In genomic region chr7:75124067-75124466, GRCm38 (mm10) we compare ENCODE assay signal across 24 mouse cellular contexts.
DNase-seq lines count a peak whose midpoint lies in the region; ATAC-seq lines count a peak whose summit lies in the region.
"Had no signal": no experiment of that assay in that cellular context is flagged by ENCODE, and none has a peak within 500 bp of the region (broad histone marks: within the 10 kb centered on the region; RNA-seq: fewer than 3 reads in every experiment).

No protein-coding gene starts in this region.

- peak; percentile 16 for DNase-seq in heart, adult 11 months
- no peak for DNase-seq in heart, postnatal 4 days
- DNase-seq in limb, embryonic 10.5 days (ENCODE audit: low spot score) = no peak
- DNase-seq in c-Kit-positive CD71-positive TER-119-positive erythroid progenitor cells, embryonic 14.5 days (ENCODE audit: low spot score) = no peak
- DNase-seq: adrenal gland, adult 8-10 months; adrenal gland, postnatal 14 days; adrenal gland, postnatal 36 days; B cell, adult 2 months; cerebellum, adult 11 months; cerebellum, adult 18-20 months; cerebellum, adult 8-10 months; cerebellum, adult 9-11 months; cerebellum, postnatal 14 days; cerebellum, postnatal 36 days had no signal

- H3K27me3 ChIP-seq in limb, embryonic 10.5 days (ENCODE audit: low read depth, poor library complexity, severe bottlenecking) = no peaks in the 10 kb centered on the region
- H3K27me3 ChIP-seq: embryonic facial prominence, embryonic 12.5 days; forebrain, embryonic 13.5 days; forebrain, embryonic 15.5 days; Patski had no signal

- ATAC-seq in hematopoietic stem cell, adult 5-6 weeks (replicated peaks in 1 of 2; ENCODE audit: insufficient read depth in 1 of 2, low FRiP score in 2 of 2, low TSS enrichment in 1 of 2, low read depth in 1 of 2, poor library complexity in 2 of 2, severe bottlenecking in 2 of 2) = 0 out of 4 replicates have a peak, but pooled peaks have one; percentile 42 to 45
- peak; percentile 61 for ATAC-seq in megakaryocyte progenitor cell, adult 5-6 weeks (replicated peaks; ENCODE audit: poor library complexity)
- ATAC-seq: activated CD4-positive, CD25-positive, alpha-beta regulatory T cell, adult 4 months; CD4-positive, CD25-positive, alpha-beta regulatory T cell, adult 4 months; forebrain, embryonic 13.5 days; forebrain, embryonic 15.5 days; Patski had no signal

- H3K4me3 ChIP-seq in limb, embryonic 10.5 days = no peak overlapping the region
- H3K4me3 ChIP-seq: embryonic facial prominence, embryonic 10.5 days; embryonic facial prominence, embryonic 12.5 days; forebrain, embryonic 13.5 days; forebrain, embryonic 15.5 days had no signal

- H3K27ac ChIP-seq in limb, embryonic 10.5 days = no peak overlapping the region
- H3K27ac ChIP-seq: embryonic facial prominence, embryonic 10.5 days; embryonic facial prominence, embryonic 12.5 days; forebrain, embryonic 13.5 days; forebrain, embryonic 15.5 days had no signal

- no peaks in the 10 kb centered on the region for H3K36me3 ChIP-seq in limb, embryonic 10.5 days
- H3K36me3 ChIP-seq: embryonic facial prominence, embryonic 10.5 days; embryonic facial prominence, embryonic 12.5 days; forebrain, embryonic 15.5 days; G1E had no signal

- 84% methylated on average over 5 of the region's 5 CpGs for WGBS in limb, embryonic 10.5 days

- no peaks in the 10 kb centered on the region for H3K4me1 ChIP-seq in limb, embryonic 10.5 days
- H3K4me1 ChIP-seq: forebrain, embryonic 13.5 days; forebrain, embryonic 15.5 days had no signal

- H3K9me3 ChIP-seq in limb, embryonic 10.5 days (replicated peaks) = no peaks in the 10 kb centered on the region
- H3K9me3 ChIP-seq: embryonic facial prominence, embryonic 10.5 days; embryonic facial prominence, embryonic 12.5 days; forebrain, embryonic 13.5 days; forebrain, embryonic 15.5 days had no signal
